Mouse (Mus musculus) CD4-positive helper T cell, adult 2 months (primary cell): Measurements from ENCODE around the gene Ak8.

ENCODE experiments used
- DNase-seq: peaks from one replicate; pipeline ENCODE4 v3.0.0-alpha.2; 2012; ENCODE audit warnings: low read depth, missing footprints, low spot score

Gene Ak8

GRCm38 (mm10) chr2:28794623-28795022 is 94.7 kb downstream of the Ak8 start:
- no peak for DNase-seq

GRCm38 (mm10) chr2:28796298-28796697 is 96.3 kb downstream of the Ak8 start:
- no peak for DNase-seq

- DNase-seq: no peak
Observed at GRCm38 (mm10) chr2:28797490-28798106, 97.6 kb downstream of the Ak8 start.

- DNase-seq: no peak
Observed at GRCm38 (mm10) chr2:28798390-28798789, 98.4 kb downstream of the Ak8 start.

GRCm38 (mm10) chr2:28799575-28799974 is 99.6 kb downstream of the Ak8 start:
- no peak for DNase-seq

GRCm38 (mm10) chr2:28803406-28803805 is 103.4 kb downstream of the Ak8 start:
- no peak for DNase-seq

GRCm38 (mm10) chr2:28808841-28809240 is 108.9 kb downstream of the Ak8 start:
- DNase-seq: no peak

GRCm38 (mm10) chr2:28810260-28811013 is 110.5 kb downstream of the Ak8 start:
- DNase-seq: no peak

GRCm38 (mm10) chr2:28818866-28819265 is 118.9 kb downstream of the Ak8 start:
- no peak for DNase-seq

GRCm38 (mm10) chr2:28829265-28829664 is 129.3 kb downstream of the Ak8 start:
- DNase-seq: no peak

- DNase-seq: no peak
Observed at GRCm38 (mm10) chr2:28836181-28836940, 136.4 kb downstream of the Ak8 start.

GRCm38 (mm10) chr2:28839501-28840221 is 139.7 kb downstream of the Ak8 start:
- no peak for DNase-seq

- peak; percentile 94 for DNase-seq
Observed at GRCm38 (mm10) chr2:28840222-28840951, 140.4 kb downstream of the Ak8 start, which contains the start of the genes Gtf3c4 and Ddx31. Gene Gtf3c4, minus strand, starts transcription at chr2:28840360. Gene Ddx31, plus strand, starts transcription at chr2:28840406.

- DNase-seq: no peak
Observed at GRCm38 (mm10) chr2:28842042-28842441, 142.1 kb downstream of the Ak8 start.

- DNase-seq: no peak
Observed at GRCm38 (mm10) chr2:28848879-28849278, 148.9 kb downstream of the Ak8 start.

GRCm38 (mm10) chr2:28852594-28852993 is 152.6 kb downstream of the Ak8 start:
- DNase-seq: no peak

- no peak for DNase-seq
Observed at GRCm38 (mm10) chr2:28855773-28856172, 155.8 kb downstream of the Ak8 start.

- no peak for DNase-seq
Observed at GRCm38 (mm10) chr2:28859303-28859702, 159.3 kb downstream of the Ak8 start.

GRCm38 (mm10) chr2:28860678-28861423 is 160.9 kb downstream of the Ak8 start:
- no peak for DNase-seq
